In genomic region chr2:72515971-72516719, GRCm38 (mm10) we compare ENCODE assay signal across 8 mouse cellular contexts. TPM values are rescaled to one million over a fixed set of nuclear protein-coding genes. Genes with fewer than 3 reads are reported as not detected.
DNase-seq lines count a peak whose midpoint lies in the region; ATAC-seq lines count a peak whose summit lies in the region.

No protein-coding gene starts in this region.

- ATAC-seq in megakaryocyte progenitor cell, adult 5-6 weeks (replicated peaks; ENCODE audit: poor library complexity): peak; percentile 73
- no peak for ATAC-seq in inflammation-experienced regulatory T-cells, adult 6 months

- peak; percentile 79 for DNase-seq in adrenal gland, adult 2 months
- DNase-seq in cerebellum, postnatal 4 days (ENCODE audit: low spot score in 2 of 2): peak; percentile 78 to 89
- peak; percentile 83 for DNase-seq in gastrocnemius, adult 18-20 months (ENCODE audit: low spot score)
- peak; percentile 88 for DNase-seq in hindlimb bud, embryonic 11.5 days (ENCODE audit: extremely low spot score, low read depth, low spot score)
- DNase-seq in left cerebral cortex, adult 18-20 months (ENCODE audit: low spot score in 2 of 2): peak; percentile 87
- peak; percentile 79 for DNase-seq in right cerebral cortex, postnatal 14 days

RNA-seq across cellular contexts. Expression of gene Cdca7, which starts 40.2 kb away (rescaled TPM):
- total RNA-seq in adrenal gland, adult 2 months (2021): 1 to 10 TPM; 2.0 to 4.6 TPM
- polyA plus RNA-seq in adrenal gland, adult 2 months (2012; rRNA removed): 1.0 and 1.7 TPM in 2 replicates
- under 1 TPM; 0.50 TPM for total RNA-seq in gastrocnemius, adult 18-20 months (2021)
- 1 to 10 TPM; 3.2 to 4.0 TPM for total RNA-seq in left cerebral cortex, adult 18-20 months (2021)
- 155 and 165 TPM in 2 replicates for total RNA-seq in megakaryocyte progenitor cell, adult 5-6 weeks (2015)
- total RNA-seq in megakaryocyte progenitor cell, adult 5-6 weeks (2017): 221 and 252 TPM in 2 replicates
- polyA plus RNA-seq in inflammation-experienced regulatory T-cells, adult 6 months (2017; shearing (Covaris generic)): 10 to 100 TPM; 25.9 to 43.7 (median 27.9) TPM

Comparison
In these comparisons a context has a peak if more than half of its experiments do, and no peak if none do; other contexts are left out.
1. RNA of gene Cdca7, which starts 40.2 kb away (total RNA-seq): 155 to 252 TPM in megakaryocyte progenitor cell, adult 5-6 weeks; 2.0 to 4.6 TPM in adrenal gland, adult 2 months, 3.2 to 4.0 TPM in left cerebral cortex, adult 18-20 months and 0.50 TPM in gastrocnemius, adult 18-20 months; every median in the first group is over 10 times any median in the second.
2. Peak in every context shown above with its lines, with median percentiles within 50 percentile points of each other: DNase-seq.